Mouse (Mus musculus) spleen, adult 12 weeks (tissue): Measurements from ENCODE around the gene Gm28048.

ENCODE experiments used
- DNase-seq: peaks from one replicate; pipeline ENCODE4 v3.0.0; 2022; ENCODE audit warnings: low spot score

Gene Gm28048

GRCm38 (mm10) chr11:22859301-22859632 lies 122.6 kb downstream of the Gm28048 start:
- peak; percentile 47 for DNase-seq

GRCm38 (mm10) chr11:22858441-22859300 lies 123.2 kb downstream of the Gm28048 start:
- DNase-seq, result no peak

GRCm38 (mm10) chr11:22857705-22858440 lies 124.0 kb downstream of the Gm28048 start:
- DNase-seq, result no peak

- no peak for DNase-seq
These were observed 124.7 kb downstream of the Gm28048 start for GRCm38 (mm10) chr11:22857106-22857704.

GRCm38 (mm10) chr11:22856371-22856965 lies 125.4 kb downstream of the Gm28048 start:
- DNase-seq, result no peak

GRCm38 (mm10) chr11:22854571-22854970 lies 127.3 kb downstream of the Gm28048 start:
- no peak for DNase-seq

GRCm38 (mm10) chr11:22853477-22854157 lies 128.3 kb downstream of the Gm28048 start:
- no peak for DNase-seq

- DNase-seq, result no peak
These were observed 129.4 kb downstream of the Gm28048 start for GRCm38 (mm10) chr11:22852510-22852909.

GRCm38 (mm10) chr11:22851416-22851815 lies 130.5 kb downstream of the Gm28048 start:
- no peak for DNase-seq

- DNase-seq, result no peak
These were observed 131.8 kb downstream of the Gm28048 start for GRCm38 (mm10) chr11:22850077-22850476.

- no peak for DNase-seq
These were observed 133.2 kb downstream of the Gm28048 start for GRCm38 (mm10) chr11:22848649-22849195.

- DNase-seq, result no peak
These were observed 133.9 kb downstream of the Gm28048 start for GRCm38 (mm10) chr11:22847732-22848648.

- no peak for DNase-seq
These were observed 134.7 kb downstream of the Gm28048 start for GRCm38 (mm10) chr11:22846960-22847731.

- DNase-seq, result no peak
These were observed 135.6 kb downstream of the Gm28048 start for GRCm38 (mm10) chr11:22846093-22846835.

- no peak for DNase-seq
These were observed 136.9 kb downstream of the Gm28048 start for GRCm38 (mm10) chr11:22844754-22845718.

- DNase-seq, result no peak
These were observed 142.4 kb downstream of the Gm28048 start for GRCm38 (mm10) chr11:22839456-22839855.

- no peak for DNase-seq
These were observed 143.5 kb downstream of the Gm28048 start for GRCm38 (mm10) chr11:22838361-22838760.

GRCm38 (mm10) chr11:22836269-22836668 lies 145.6 kb downstream of the Gm28048 start:
- DNase-seq, result no peak
